Mouse (Mus musculus): ENCODE results near the gene Prkag2. TPM values are rescaled to one million over a fixed set of nuclear protein-coding genes. Genes with fewer than 3 reads are reported as not detected.

Gene Prkag2
- polyA plus RNA-seq, 1 experiment from 2014 or later = 4.8 TPM

DNA sequence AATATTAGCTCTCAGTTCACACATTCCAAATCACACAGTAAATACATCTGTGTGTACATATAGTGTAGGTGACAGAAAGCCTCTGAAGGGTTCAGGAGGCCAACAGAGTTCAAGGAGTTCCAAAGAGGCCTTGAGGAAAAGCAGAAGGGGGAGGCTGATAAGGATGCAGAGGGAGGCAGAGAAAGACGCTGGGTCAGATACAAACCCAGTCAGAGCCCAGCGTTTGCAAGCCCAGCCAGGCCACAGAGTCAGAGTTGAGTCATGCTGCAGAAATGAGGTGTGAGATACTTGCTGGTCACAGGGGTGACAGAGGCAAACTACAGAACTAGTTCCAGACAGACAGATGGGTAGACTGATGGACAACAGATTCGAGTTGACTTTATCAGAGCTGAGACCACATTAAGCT lies 70.2 kb downstream of the Prkag2 start:
- Histone ChIP-seq H3K27ac (ENCODE audit: low read length) (peak overlapping the region; percentile 43; the same call in 1 of the 2 replicates), H3K27me3 (ENCODE audit: control insufficient read depth, insufficient read depth, low read depth, low read length) (no peaks in the 10 kb centered on the region), H3K9me3 (replicated peaks; ENCODE audit: control insufficient read depth, low read length) (no peaks in the 10 kb centered on the region), H3K9ac (ENCODE audit: low read depth, low read length) (no peak overlapping the region), H3K4me1 (ENCODE audit: control insufficient read depth, low read depth, low read length) (peaks cover 4% of the 10 kb centered on the region), H3K4me2 (ENCODE audit: low read depth, low read length) (no peak overlapping the region), H3K4me3 (ENCODE audit: low read depth, low read length) (no peak overlapping the region), H3K36me3 (ENCODE audit: control insufficient read depth, insufficient read depth) (no peaks in the 10 kb centered on the region)
- WGBS (ENCODE audit: insufficient replicate concordance) = 7% methylated on average over 3 of the region's 3 CpGs
- ATAC-seq (ENCODE audit: low read depth) = peak; percentile 85

DNA sequence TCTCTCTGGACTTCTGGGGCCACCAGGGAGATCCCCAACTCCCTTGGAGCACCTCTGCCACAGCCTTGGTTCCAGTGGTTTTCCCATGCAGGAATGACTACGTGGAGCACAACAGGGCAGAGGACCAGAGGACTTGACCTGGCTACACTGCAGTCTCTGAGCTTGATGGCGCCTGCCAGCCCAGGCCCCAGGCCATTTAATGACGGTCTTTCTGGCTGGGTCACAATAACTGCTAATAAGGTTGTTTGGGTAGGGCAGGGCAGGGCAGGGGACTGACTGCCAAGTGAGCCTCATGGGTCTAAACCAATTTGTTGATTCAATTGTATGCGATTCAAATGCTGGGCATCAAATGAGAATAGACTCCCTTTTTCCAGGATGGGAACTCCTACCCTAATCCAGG lies 72.8 kb downstream of the Prkag2 start:
- H3K4me1 ChIP-seq (ENCODE audit: control insufficient read depth, low read depth, low read length) = peaks cover 4% of the 10 kb centered on the region
- ATAC-seq (ENCODE audit: low read depth) = no peak

DNA sequence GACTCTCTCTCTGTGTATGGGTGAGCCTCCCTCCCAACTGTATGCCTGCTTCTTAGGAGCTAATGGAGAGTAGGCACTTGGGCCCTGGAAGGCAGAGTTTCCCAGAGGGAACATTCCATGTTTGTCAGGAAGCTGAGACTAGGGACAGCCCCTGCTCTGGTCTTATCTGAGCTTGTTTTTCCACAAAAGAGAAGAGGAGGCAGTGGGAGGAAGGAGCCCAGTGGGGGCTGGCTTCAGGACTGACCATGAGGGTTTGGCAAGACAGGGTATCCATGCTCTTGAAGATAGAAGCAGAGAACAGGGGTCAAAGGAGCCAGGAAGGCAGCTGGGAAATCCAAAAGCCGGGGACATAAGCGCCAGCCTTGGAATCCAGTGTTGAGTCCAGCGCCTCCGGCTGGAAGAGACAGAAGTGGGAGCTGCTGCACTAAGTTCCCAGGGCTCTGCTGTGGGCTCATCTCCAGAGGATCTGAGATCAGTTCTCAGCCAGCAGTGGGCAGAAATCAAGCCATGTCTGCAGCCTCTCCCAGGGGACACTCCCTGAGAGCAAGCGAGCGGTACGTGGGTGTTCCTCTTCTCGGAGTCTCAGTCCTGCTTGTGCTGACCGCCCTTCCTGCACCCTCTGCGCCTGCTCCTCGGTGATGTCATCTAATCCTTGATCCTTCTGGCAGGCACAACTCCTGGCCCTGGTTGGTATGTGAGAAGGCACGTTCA lies 75.0 kb downstream of the Prkag2 start:
- Histone ChIP-seq H3K9ac (ENCODE audit: low read depth, low read length) (no peak overlapping the region), H3K27ac (ENCODE audit: low read length) (no peak overlapping the region), H3K4me3 (ENCODE audit: low read depth, low read length) (no peak overlapping the region), H3K9me3 (replicated peaks; ENCODE audit: control insufficient read depth, low read length) (no peaks in the 10 kb centered on the region), H3K4me2 (ENCODE audit: low read depth, low read length) (no peak overlapping the region), H3K27me3 (ENCODE audit: control insufficient read depth, insufficient read depth, low read depth, low read length) (no peaks in the 10 kb centered on the region), H3K36me3 (ENCODE audit: control insufficient read depth, insufficient read depth) (no peaks in the 10 kb centered on the region), H3K4me1 (ENCODE audit: control insufficient read depth, low read depth, low read length) (no peaks in the 10 kb centered on the region; the same call in none of the 2 replicates)
- WGBS (ENCODE audit: insufficient replicate concordance) = 62% methylated on average over 12 of the region's 12 CpGs
- no peak for ATAC-seq (ENCODE audit: low read depth)

More for the DNA sequence above, 72.8 kb downstream of the Prkag2 start:
- Histone ChIP-seq H3K27me3 (ENCODE audit: control insufficient read depth, insufficient read depth, low read depth, low read length) (no peaks in the 10 kb centered on the region), H3K27ac (ENCODE audit: low read length) (no peak overlapping the region), H3K4me3 (ENCODE audit: low read depth, low read length) (no peak overlapping the region), H3K36me3 (ENCODE audit: control insufficient read depth, insufficient read depth) (no peaks in the 10 kb centered on the region), H3K9ac (ENCODE audit: low read depth, low read length) (no peak overlapping the region), H3K9me3 (replicated peaks; ENCODE audit: control insufficient read depth, low read length) (no peaks in the 10 kb centered on the region), H3K4me2 (ENCODE audit: low read depth, low read length) (no peak overlapping the region)
- 60% methylated on average over 4 of the region's 4 CpGs for WGBS (ENCODE audit: insufficient replicate concordance)

DNA sequence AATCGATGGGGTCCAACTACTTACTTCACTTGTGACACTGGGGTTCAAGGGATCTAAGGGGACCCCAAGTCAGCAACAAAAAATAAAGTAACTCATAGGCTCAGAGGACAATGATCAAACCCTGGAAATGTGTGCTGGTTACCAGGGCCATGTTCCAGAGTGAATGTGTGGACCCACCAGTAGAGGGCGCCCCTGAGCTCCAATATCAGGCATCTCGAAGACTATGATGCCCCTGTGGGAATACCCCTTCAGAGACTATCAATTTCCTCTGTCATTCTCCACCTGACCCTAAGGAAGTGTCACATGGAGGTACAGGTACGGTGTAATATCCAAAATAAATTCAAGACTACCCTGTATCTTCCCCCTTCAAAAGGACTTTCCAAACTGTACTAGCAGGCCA lies 77.5 kb downstream of the Prkag2 start:
- 31% methylated on average over 4 of the region's 4 CpGs for WGBS (ENCODE audit: insufficient replicate concordance)
- no peaks in the 10 kb centered on the region for H3K4me1 ChIP-seq (ENCODE audit: control insufficient read depth, low read depth, low read length)
- H3K9ac ChIP-seq (ENCODE audit: low read depth, low read length) = no peak overlapping the region
- ATAC-seq (ENCODE audit: low read depth) = no peak
- no peaks in the 10 kb centered on the region for H3K27me3 ChIP-seq (ENCODE audit: control insufficient read depth, insufficient read depth, low read depth, low read length)
- H3K36me3 ChIP-seq (ENCODE audit: control insufficient read depth, insufficient read depth) = no peaks in the 10 kb centered on the region
- no peaks in the 10 kb centered on the region for H3K9me3 ChIP-seq (replicated peaks; ENCODE audit: control insufficient read depth, low read length)
- H3K4me2 ChIP-seq (ENCODE audit: low read depth, low read length) = no peak overlapping the region
- no peak overlapping the region for H3K4me3 ChIP-seq (ENCODE audit: low read depth, low read length)
- H3K27ac ChIP-seq (ENCODE audit: low read length) = no peak overlapping the region

DNA sequence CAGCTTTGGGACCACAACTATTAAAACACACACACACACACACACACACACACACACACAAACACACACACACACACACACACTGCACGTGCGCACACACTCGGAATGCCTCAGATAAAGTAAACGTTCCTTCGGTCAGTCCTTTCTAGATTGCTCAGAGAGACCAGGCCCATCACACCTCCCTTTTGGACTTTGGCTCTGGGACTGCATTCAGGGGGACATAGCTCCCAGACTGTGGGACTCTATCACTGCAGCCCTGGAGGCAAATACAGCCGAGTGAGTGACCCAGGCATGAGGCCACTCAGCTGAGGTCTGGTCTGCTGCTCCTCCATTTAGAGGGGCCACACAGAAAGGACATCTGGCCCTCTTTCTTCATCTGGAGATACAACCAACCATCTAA lies 81.2 kb downstream of the Prkag2 start:
- Histone ChIP-seq H3K4me1 (ENCODE audit: control insufficient read depth, low read depth, low read length) (no peaks in the 10 kb centered on the region), H3K9me3 (replicated peaks; ENCODE audit: control insufficient read depth, low read length) (no peaks in the 10 kb centered on the region), H3K36me3 (ENCODE audit: control insufficient read depth, insufficient read depth) (no peaks in the 10 kb centered on the region), H3K27me3 (ENCODE audit: control insufficient read depth, insufficient read depth, low read depth, low read length) (no peaks in the 10 kb centered on the region), H3K4me3 (ENCODE audit: low read depth, low read length) (no peak overlapping the region), H3K4me2 (ENCODE audit: low read depth, low read length) (no peak overlapping the region), H3K9ac (ENCODE audit: low read depth, low read length) (no peak overlapping the region), H3K27ac (ENCODE audit: low read length) (no peak overlapping the region)
- ATAC-seq (ENCODE audit: low read depth) = peak; percentile 68
- WGBS (ENCODE audit: insufficient replicate concordance) = 45% methylated on average over 6 of the region's 6 CpGs

DNA sequence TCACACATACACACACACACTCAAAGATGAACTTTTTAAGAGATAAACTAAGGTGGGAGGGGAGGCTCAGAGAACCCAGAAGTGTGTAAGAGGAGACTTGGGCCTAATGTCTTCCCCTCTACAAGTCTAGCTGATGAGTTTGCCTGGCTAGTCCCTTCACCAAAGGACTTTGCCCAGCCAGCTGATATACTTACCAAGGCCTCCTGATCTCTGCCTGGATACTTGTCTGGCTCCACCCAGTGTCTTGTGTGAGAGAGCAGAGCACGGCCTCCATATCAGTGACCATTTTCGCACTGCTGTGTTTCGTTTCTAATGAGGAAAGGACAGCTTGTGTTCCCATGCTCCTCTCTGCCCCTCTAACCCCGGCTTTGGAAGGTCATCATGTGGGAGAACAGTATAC lies 88.3 kb downstream of the Prkag2 start:
- H3K4me3 ChIP-seq (ENCODE audit: low read depth, low read length) = no peak overlapping the region
- H3K27me3 ChIP-seq (ENCODE audit: control insufficient read depth, insufficient read depth, low read depth, low read length) = no peaks in the 10 kb centered on the region
- peaks cover 3% of the 10 kb centered on the region for H3K4me1 ChIP-seq (ENCODE audit: control insufficient read depth, low read depth, low read length)
- no peaks in the 10 kb centered on the region for H3K9me3 ChIP-seq (replicated peaks; ENCODE audit: control insufficient read depth, low read length)
- 62% methylated on average over 4 of the region's 4 CpGs for WGBS (ENCODE audit: insufficient replicate concordance)
- no peak overlapping the region for H3K4me2 ChIP-seq (ENCODE audit: low read depth, low read length)
- no peak for ATAC-seq (ENCODE audit: low read depth)
- H3K36me3 ChIP-seq (ENCODE audit: control insufficient read depth, insufficient read depth) = no peaks in the 10 kb centered on the region
- no peak overlapping the region for H3K27ac ChIP-seq (ENCODE audit: low read length)
- no peak overlapping the region for H3K9ac ChIP-seq (ENCODE audit: low read depth, low read length)

DNA sequence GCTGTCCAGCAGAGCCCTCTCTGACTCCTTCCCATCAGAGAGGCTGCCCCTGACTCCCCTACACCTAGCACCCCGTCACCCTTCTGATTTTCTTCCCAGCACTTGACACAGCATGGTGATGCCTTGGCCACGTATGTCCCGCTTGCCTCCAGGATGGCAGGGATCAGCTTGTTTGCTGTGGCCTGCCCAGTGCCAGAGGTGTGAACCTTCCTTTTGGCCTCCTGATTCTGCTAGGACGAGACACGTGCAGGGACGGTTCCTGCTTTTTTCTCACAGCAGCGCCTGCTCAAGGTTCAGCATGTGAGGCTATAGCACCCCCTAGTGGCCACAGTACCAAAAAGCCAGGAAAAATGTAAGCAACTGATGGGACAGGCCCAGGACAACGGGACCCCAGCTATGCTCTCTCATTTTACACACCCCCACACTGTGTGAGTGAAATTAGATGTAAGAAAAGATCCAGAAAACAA lies 89.4 kb downstream of the Prkag2 start:
- no peaks in the 10 kb centered on the region for H3K9me3 ChIP-seq (replicated peaks; ENCODE audit: control insufficient read depth, low read length)
- no peak overlapping the region; the same call in 1 of the 2 replicates for H3K4me2 ChIP-seq (ENCODE audit: low read depth, low read length)
- H3K27ac ChIP-seq (ENCODE audit: low read length) = no peak overlapping the region
- 11% methylated on average over 8 of the region's 8 CpGs for WGBS (ENCODE audit: insufficient replicate concordance)
- peaks cover 6% of the 10 kb centered on the region for H3K4me1 ChIP-seq (ENCODE audit: control insufficient read depth, low read depth, low read length)
- peak; percentile 23 for ATAC-seq (ENCODE audit: low read depth)
- H3K36me3 ChIP-seq (ENCODE audit: control insufficient read depth, insufficient read depth) = no peaks in the 10 kb centered on the region
- no peaks in the 10 kb centered on the region for H3K27me3 ChIP-seq (ENCODE audit: control insufficient read depth, insufficient read depth, low read depth, low read length)
- no peak overlapping the region for H3K9ac ChIP-seq (ENCODE audit: low read depth, low read length)
- no peak overlapping the region for H3K4me3 ChIP-seq (ENCODE audit: low read depth, low read length)

DNA sequence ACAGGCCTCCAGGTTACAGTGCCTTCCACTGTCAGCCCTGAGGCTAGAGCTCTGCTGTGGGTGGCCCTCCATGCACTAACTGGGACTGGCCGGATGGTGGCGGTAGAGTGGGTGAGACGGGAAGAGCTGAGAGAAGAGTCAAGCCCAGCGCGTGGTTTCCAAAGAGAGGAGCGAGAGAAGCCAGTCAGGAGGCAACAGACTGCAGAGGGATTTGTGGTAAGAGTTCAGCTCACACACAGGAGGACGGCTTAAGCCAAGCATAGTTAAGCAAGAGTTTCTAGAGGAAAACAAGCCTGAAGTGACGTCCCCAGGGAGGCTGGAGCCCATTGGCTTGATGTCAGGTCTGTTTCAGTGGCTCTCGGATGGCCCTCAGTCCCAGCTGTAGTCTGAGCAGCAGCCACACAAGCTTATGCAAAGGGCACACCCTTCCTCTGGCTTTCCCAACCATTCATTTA lies 90.0 kb downstream of the Prkag2 start:
- Histone ChIP-seq H3K27me3 (ENCODE audit: control insufficient read depth, insufficient read depth, low read depth, low read length) (no peaks in the 10 kb centered on the region), H3K4me1 (ENCODE audit: control insufficient read depth, low read depth, low read length) (peaks cover 10% of the 10 kb centered on the region), H3K36me3 (ENCODE audit: control insufficient read depth, insufficient read depth) (no peaks in the 10 kb centered on the region), H3K4me3 (ENCODE audit: low read depth, low read length) (no peak overlapping the region), H3K27ac (ENCODE audit: low read length) (no peak overlapping the region), H3K4me2 (ENCODE audit: low read depth, low read length) (peak overlapping the region; percentile 31; the same call in 1 of the 2 replicates), H3K9me3 (replicated peaks; ENCODE audit: control insufficient read depth, low read length) (no peaks in the 10 kb centered on the region), H3K9ac (ENCODE audit: low read depth, low read length) (no peak overlapping the region)
- ATAC-seq (ENCODE audit: low read depth) = peak; percentile 65
- 2% methylated on average over 9 of the region's 9 CpGs for WGBS (ENCODE audit: insufficient replicate concordance)

DNA sequence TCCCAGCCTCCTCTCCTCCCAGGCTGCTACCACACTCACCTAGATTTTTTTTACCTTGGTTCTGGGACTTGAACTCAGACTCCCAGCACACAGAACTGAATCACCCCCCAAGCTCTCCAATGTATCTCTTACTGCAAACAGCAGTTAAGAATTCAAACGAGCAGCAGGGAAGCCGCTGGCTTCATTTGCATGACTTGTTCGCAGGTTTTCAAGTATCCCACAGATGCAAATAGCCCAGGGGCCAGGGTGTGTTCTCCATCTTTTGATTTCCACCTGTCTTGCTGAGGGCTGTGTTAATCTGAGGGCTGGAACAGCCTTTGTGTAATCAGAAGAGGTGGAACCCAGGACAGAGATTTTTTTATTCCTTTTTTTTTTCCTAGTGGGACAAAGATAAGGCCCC lies 90.7 kb downstream of the Prkag2 start:
- no peaks in the 10 kb centered on the region for H3K9me3 ChIP-seq (replicated peaks; ENCODE audit: control insufficient read depth, low read length)
- H3K4me2 ChIP-seq (ENCODE audit: low read depth, low read length) = no peak overlapping the region
- no peak overlapping the region for H3K4me3 ChIP-seq (ENCODE audit: low read depth, low read length)
- H3K9ac ChIP-seq (ENCODE audit: low read depth, low read length) = no peak overlapping the region
- H3K36me3 ChIP-seq (ENCODE audit: control insufficient read depth, insufficient read depth) = no peaks in the 10 kb centered on the region
- 65% methylated on average over 3 of the region's 3 CpGs for WGBS (ENCODE audit: insufficient replicate concordance)
- no peaks in the 10 kb centered on the region for H3K27me3 ChIP-seq (ENCODE audit: control insufficient read depth, insufficient read depth, low read depth, low read length)
- no peak for ATAC-seq (ENCODE audit: low read depth)
- peaks cover 12% of the 10 kb centered on the region for H3K4me1 ChIP-seq (ENCODE audit: control insufficient read depth, low read depth, low read length)
- H3K27ac ChIP-seq (ENCODE audit: low read length) = no peak overlapping the region

Measured in liver, embryonic 16.5 days (tissue).